Mouse (Mus musculus) embryonic facial prominence, embryonic 11.5 days (tissue): ENCODE results near the gene Htatip2. TPM values are rescaled to one million over a fixed set of nuclear protein-coding genes. Genes with fewer than 3 reads are reported as not detected.

ENCODE experiments used
- ATAC-seq: fragments of 200-750 bp; cut with Nextera tagmentation; replicated peaks from 2 replicates; pipeline ENCODE4 v1.8.0; 2017; ENCODE audit warnings: low read depth; ENCODE audit not compliant: insufficient number of reproducible peaks, low FRiP score, low TSS enrichment
- DNase-seq: peaks from one replicate; pipeline ENCODE4 v3.0.0-alpha.2; 2015; ENCODE audit warnings: low spot score
- H3K27ac ChIP-seq: fragments of 300-500 bp; sonication (generic); replicated peaks from 2 replicates; pipeline ENCODE4 v1.5.1; 2014; ENCODE audit warnings: mild to moderate bottlenecking, low read depth, low read length, control low read depth
- H3K27me3 ChIP-seq: fragments of 300-500 bp; sonication (generic); 2 replicates; pipeline ENCODE4 v1.6.1; 2014; ENCODE audit warnings: mild to moderate bottlenecking, low read length, moderate library complexity, mixed read lengths; ENCODE audit not compliant: control insufficient read depth, insufficient read depth
- H3K36me3 ChIP-seq: fragments of 300-500 bp; sonication (generic); replicated peaks from 2 replicates; pipeline ENCODE4 v1.6.1; 2014; ENCODE audit warnings: low read depth, mild to moderate bottlenecking, low read length, moderate library complexity, mixed read lengths; ENCODE audit not compliant: control insufficient read depth, insufficient read depth
- H3K4me1 ChIP-seq: fragments of 300-500 bp; sonication (generic); 2 replicates; pipeline ENCODE4 v1.6.1; 2014; ENCODE audit warnings: low read length, mixed read lengths; ENCODE audit not compliant: control insufficient read depth, insufficient read depth
- H3K4me2 ChIP-seq: fragments of 300-500 bp; sonication (generic); 2 replicates; pipeline ENCODE4 v1.6.1; 2014; ENCODE audit warnings: low read depth, mild to moderate bottlenecking, control low read depth, low read length, moderate library complexity
- H3K4me3 ChIP-seq: fragments of 300-500 bp; sonication (generic); 2 replicates; pipeline ENCODE4 v1.5.1; 2014; ENCODE audit warnings: low read depth, low read length, control low read depth
- H3K9ac ChIP-seq: fragments of 300-500 bp; sonication (generic); replicated peaks from 2 replicates; pipeline ENCODE4 v1.6.1; 2014; ENCODE audit warnings: mild to moderate bottlenecking, control low read depth, low read length
- H3K9me3 ChIP-seq: fragments of 300-500 bp; sonication (generic); replicated peaks from 2 replicates; pipeline ENCODE4 v1.6.1; 2016; ENCODE audit warnings: mild to moderate bottlenecking, low read length, inconsistent platforms, mixed read lengths; ENCODE audit not compliant: control insufficient read depth
- WGBS: fragments of 180-500 bp; shearing (Covaris S2); extraction: QIAGEN DNeasy Blood & Tissue Kit; methylation state at CpG from one replicate; pipeline ENCODE4 v1.1.7; 2014; 5-methylcytosine and 5-hydroxymethylcytosine counted together
- polyA plus RNA-seq: library from polyadenylated mRNA; unstranded; fragments of >200 nt; fragmentation: Nextera tagmentation; extraction: Ambion mirVana; gene quantifications from 2 replicates; pipeline ENCODE4 v1.2.1, GENCODE M21; 2014

Htatip2 gene
- polyA plus RNA-seq, 1 experiment from 2014 or later = 4.4 TPM

- no peak for DNase-seq
- no peak overlapping the region for H3K27ac ChIP-seq
- no peak overlapping the region for H3K4me2 ChIP-seq
- no peaks in the 10 kb centered on the region for H3K9me3 ChIP-seq
- H3K9ac ChIP-seq = no peak overlapping the region
- H3K4me1 ChIP-seq = no peaks in the 10 kb centered on the region
- H3K36me3 ChIP-seq = no peaks in the 10 kb centered on the region; the same call in 1 of the 2 replicates
- ATAC-seq = no peak
- H3K27me3 ChIP-seq = no peaks in the 10 kb centered on the region
- H3K4me3 ChIP-seq = no peak overlapping the region
- WGBS = 79% methylated on average over 1 of the region's 1 CpGs
Observed at GRCm38 (mm10) chr7:49797171-49797570, 38.3 kb downstream of the Htatip2 start.

DNA sequence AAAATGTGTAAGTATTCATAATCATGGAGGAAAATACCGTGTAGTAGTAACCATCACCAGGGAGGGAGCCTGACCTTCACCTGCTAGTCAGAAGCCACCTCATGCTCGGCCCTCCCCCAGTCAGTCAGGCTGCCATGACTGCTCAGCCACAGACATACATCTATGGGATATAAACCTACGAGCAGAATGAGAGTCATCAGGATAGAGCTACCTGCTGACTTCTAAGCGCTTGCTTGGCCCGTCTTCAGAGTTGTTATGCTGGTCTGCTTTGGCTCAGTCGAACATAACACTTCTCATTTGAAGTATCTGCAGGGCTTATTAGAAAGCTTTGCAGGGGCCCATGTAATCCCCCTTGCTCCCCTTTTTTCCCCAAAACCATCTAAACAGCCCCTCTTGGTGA lies 44.6 kb downstream of the Htatip2 start:
- no peak overlapping the region for H3K4me2 ChIP-seq
- H3K9ac ChIP-seq = no peak overlapping the region
- DNase-seq (no peak), ATAC-seq (no peak)
- H3K27me3 ChIP-seq = no peaks in the 10 kb centered on the region
- WGBS = 89% methylated on average over 6 of the region's 6 CpGs
- H3K4me3 ChIP-seq = no peak overlapping the region
- no peak overlapping the region for H3K27ac ChIP-seq
- no peaks in the 10 kb centered on the region for H3K36me3 ChIP-seq
- no peaks in the 10 kb centered on the region for H3K4me1 ChIP-seq
- no peaks in the 10 kb centered on the region for H3K9me3 ChIP-seq

GRCm38 (mm10) chr7:49804638-49805165 lies 45.8 kb downstream of the Htatip2 start:
- Histone ChIP-seq H3K27ac (no peak overlapping the region), H3K27me3 (no peaks in the 10 kb centered on the region), H3K4me1 (no peaks in the 10 kb centered on the region), H3K9ac (no peak overlapping the region), H3K36me3 (no peaks in the 10 kb centered on the region; the same call in 1 of the 2 replicates), H3K4me2 (no peak overlapping the region), H3K4me3 (no peak overlapping the region), H3K9me3 (no peaks in the 10 kb centered on the region)
- 80% methylated on average over 5 of the region's 5 CpGs for WGBS
- ATAC-seq (no peak), DNase-seq (no peak)

- DNase-seq (no peak), ATAC-seq (no peak)
- Histone ChIP-seq H3K36me3 (no peaks in the 10 kb centered on the region; the same call in 1 of the 2 replicates), H3K27ac (no peak overlapping the region), H3K9ac (no peak overlapping the region), H3K4me1 (no peaks in the 10 kb centered on the region), H3K27me3 (no peaks in the 10 kb centered on the region), H3K4me2 (no peak overlapping the region), H3K9me3 (no peaks in the 10 kb centered on the region), H3K4me3 (no peak overlapping the region)
- 84% methylated on average over 3 of the region's 3 CpGs for WGBS
Observed at GRCm38 (mm10) chr7:49805618-49806017, 46.7 kb downstream of the Htatip2 start.

DNA sequence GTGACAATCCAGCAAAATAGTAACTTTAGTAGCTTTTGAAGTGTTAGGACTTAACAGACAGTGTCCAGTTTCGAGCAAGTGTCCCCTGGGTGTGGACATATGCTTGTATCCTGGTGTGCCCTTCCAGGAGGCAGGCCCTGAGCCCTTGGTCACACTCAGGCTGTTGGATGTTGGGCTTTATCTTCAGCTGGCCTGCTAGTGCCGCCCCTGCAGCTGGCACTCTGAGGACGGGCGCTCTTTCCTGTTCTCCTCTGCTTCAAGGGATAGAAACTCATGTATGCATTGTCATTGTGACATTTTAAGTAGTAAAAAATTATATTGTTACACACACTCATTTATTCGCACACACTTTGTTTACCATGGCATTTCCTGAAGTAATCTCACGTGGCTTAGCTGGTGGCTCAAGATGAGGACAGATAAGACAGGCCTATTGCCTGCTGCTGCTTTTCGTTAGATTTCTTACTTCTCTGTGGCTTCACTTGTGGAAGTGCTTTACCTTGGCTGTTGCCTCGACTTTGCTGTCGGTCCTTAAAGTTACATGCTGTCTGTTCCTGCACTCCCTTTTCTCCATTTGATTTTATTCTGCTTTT lies 48.3 kb downstream of the Htatip2 start:
- no peaks in the 10 kb centered on the region for H3K4me1 ChIP-seq
- DNase-seq = no peak

DNA sequence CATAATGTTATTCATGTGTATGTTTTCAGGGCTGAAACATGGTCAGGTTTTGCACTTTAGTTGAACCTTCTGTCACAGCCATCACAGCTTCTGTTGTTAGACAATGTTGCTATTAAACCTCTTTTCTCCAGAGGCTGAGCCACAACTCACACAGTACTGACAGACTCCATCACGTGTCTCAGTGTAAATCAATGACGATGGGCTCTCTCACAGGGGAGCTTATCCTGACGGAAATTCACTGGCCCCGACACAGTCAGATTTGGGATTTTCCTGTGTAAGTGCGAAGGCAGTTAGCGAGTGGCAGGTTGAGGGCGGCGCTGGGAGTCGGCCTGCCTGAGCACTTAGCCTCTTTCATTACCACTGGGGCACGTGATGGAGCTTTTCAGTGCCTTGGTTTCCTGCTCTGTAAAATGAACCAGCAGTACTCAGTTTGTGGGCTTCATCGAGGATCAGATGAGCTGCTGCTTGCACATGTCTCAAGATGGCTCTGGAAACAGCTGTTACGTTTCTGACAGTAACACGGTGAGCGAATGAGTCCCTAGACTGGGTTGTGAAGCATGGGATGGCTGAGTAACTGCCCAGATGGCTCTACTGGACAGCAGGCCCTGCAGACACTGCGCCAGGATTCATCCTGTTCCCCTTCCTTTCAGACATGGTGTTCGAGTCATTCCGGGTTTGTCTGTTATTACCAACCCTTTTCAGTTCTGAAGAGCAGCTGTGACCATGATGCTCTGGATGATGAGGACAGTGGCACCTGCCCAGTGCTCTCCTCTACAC lies 49.1 kb downstream of the Htatip2 start:
- Histone ChIP-seq H3K27me3 (no peaks in the 10 kb centered on the region), H3K4me1 (no peaks in the 10 kb centered on the region), H3K36me3 (no peaks in the 10 kb centered on the region; the same call in 1 of the 2 replicates), H3K4me2 (no peak overlapping the region), H3K9me3 (no peaks in the 10 kb centered on the region), H3K4me3 (no peak overlapping the region), H3K9ac (no peak overlapping the region), H3K27ac (no peak overlapping the region)
- 90% methylated on average over 17 of the region's 17 CpGs for WGBS
- ATAC-seq (no peak), DNase-seq (no peak)

More for the DNA sequence above, 48.3 kb downstream of the Htatip2 start:
- WGBS = 86% methylated on average over 9 of the region's 9 CpGs
- H3K4me3 ChIP-seq = no peak overlapping the region
- H3K9ac ChIP-seq = no peak overlapping the region
- H3K27ac ChIP-seq = no peak overlapping the region
- H3K36me3 ChIP-seq = no peaks in the 10 kb centered on the region; the same call in 1 of the 2 replicates
- H3K27me3 ChIP-seq = no peaks in the 10 kb centered on the region
- ATAC-seq = no peak
- no peaks in the 10 kb centered on the region for H3K9me3 ChIP-seq
- no peak overlapping the region for H3K4me2 ChIP-seq

DNA sequence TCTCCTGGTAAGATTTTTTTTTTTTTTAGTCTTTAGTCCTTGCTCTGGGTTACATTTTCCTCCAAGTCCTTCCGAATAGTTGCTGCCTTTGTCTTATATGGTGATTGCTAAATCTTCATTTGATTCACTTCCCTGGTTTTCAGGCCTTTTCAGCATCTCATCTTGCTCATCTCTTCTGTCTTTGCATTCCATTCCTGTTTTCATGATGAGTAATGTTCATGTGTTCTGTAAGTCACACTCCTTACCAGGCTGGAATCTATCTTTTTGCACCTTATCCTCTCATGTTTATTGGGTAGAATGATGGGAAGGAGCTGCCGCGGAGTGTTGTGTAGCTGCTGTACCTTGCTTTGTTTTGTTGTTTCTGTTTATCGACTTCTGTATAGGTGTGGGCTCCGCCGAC lies 50.2 kb downstream of the Htatip2 start:
- Histone ChIP-seq H3K4me3 (no peak overlapping the region), H3K9ac (no peak overlapping the region)
- WGBS = 93% methylated on average over 6 of the region's 6 CpGs

DNA sequence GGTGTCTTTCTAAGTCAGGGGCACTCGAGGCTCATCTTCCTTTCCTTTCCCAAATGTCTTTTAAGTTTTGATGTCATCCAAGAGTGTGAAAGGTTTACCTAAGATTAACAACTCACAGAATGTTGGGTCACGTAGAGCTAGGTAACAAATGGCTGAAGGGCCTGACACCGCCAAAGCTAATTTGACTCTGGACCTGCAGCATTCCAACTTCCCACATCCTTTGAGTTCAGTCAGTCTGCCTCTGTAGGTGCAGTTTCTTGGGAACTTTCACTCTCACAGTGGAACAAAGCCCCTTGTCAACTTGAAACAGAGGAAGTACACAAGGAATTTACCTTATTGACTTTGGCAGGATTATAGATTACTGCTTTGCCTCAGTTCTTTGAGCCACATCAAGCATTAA lies 50.6 kb downstream of the Htatip2 start:
- Histone ChIP-seq H3K4me1 (no peaks in the 10 kb centered on the region), H3K4me3 (no peak overlapping the region), H3K27me3 (no peaks in the 10 kb centered on the region), H3K27ac (no peak overlapping the region), H3K4me2 (no peak overlapping the region), H3K9ac (no peak overlapping the region), H3K9me3 (no peaks in the 10 kb centered on the region), H3K36me3 (no peaks in the 10 kb centered on the region; the same call in 1 of the 2 replicates)
- WGBS = 71% methylated on average over 3 of the region's 3 CpGs
- ATAC-seq (no peak), DNase-seq (no peak)

More for the DNA sequence above, 50.2 kb downstream of the Htatip2 start:
- DNase-seq (no peak), ATAC-seq (no peak)
- no peaks in the 10 kb centered on the region; the same call in 1 of the 2 replicates for H3K36me3 ChIP-seq
- H3K9me3 ChIP-seq = no peaks in the 10 kb centered on the region
- no peak overlapping the region for H3K4me2 ChIP-seq
- H3K27ac ChIP-seq = no peak overlapping the region
- no peaks in the 10 kb centered on the region for H3K27me3 ChIP-seq
- no peaks in the 10 kb centered on the region for H3K4me1 ChIP-seq
